Mouse (Mus musculus) stomach, embryonic 14.5 days (tissue): ENCODE data around the gene Apoa1. TPM values are rescaled to one million over a fixed set of nuclear protein-coding genes. Genes with fewer than 3 reads are reported as not detected.

Experiments
- ATAC-seq: fragments of 200-750 bp; cut with Nextera tagmentation; 2 replicates; pipeline ENCODE4 v1.8.0; 2017; ENCODE audit warnings: low read depth, moderate TSS enrichment; ENCODE audit not compliant: insufficient number of reproducible peaks, insufficient read depth, low FRiP score
- H3K27ac ChIP-seq: fragments of 300-500 bp; sonication (generic); 2 replicates; pipeline ENCODE4 v1.5.1; 2014; ENCODE audit warnings: mild to moderate bottlenecking, low read length, moderate library complexity, mixed read lengths
- H3K27me3 ChIP-seq: fragments of 300-500 bp; sonication (generic); 2 replicates; pipeline ENCODE4 v1.6.1; 2014; ENCODE audit warnings: low read length, control low read depth, mixed read lengths; ENCODE audit not compliant: control insufficient read depth, insufficient read depth
- H3K36me3 ChIP-seq: fragments of 300-500 bp; sonication (generic); 2 replicates; pipeline ENCODE4 v1.6.1; 2014; ENCODE audit warnings: mild to moderate bottlenecking, control low read depth, low read length, moderate library complexity, mixed read lengths; ENCODE audit not compliant: control insufficient read depth, insufficient read depth
- H3K4me1 ChIP-seq: fragments of 300-500 bp; sonication (generic); 2 replicates; pipeline ENCODE4 v1.6.1; 2014; ENCODE audit warnings: low read length, control low read depth, mixed read lengths; ENCODE audit not compliant: control insufficient read depth, insufficient read depth
- H3K4me2 ChIP-seq: fragments of 300-500 bp; sonication (generic); replicated peaks from 2 replicates; pipeline ENCODE4 v1.6.1; 2014; ENCODE audit warnings: low read depth, low read length, control low read depth
- H3K4me3 ChIP-seq: fragments of 300-500 bp; sonication (generic); 2 replicates; pipeline ENCODE4 v1.5.1; 2014; ENCODE audit warnings: low read depth, low read length, control low read depth
- H3K9ac ChIP-seq: fragments of 300-500 bp; sonication (generic); replicated peaks from 2 replicates; pipeline ENCODE4 v1.6.1; 2014; ENCODE audit warnings: low read depth, mild to moderate bottlenecking, control low read depth, low read length, moderate library complexity, mixed read lengths
- H3K9me3 ChIP-seq: fragments of 300-500 bp; sonication (generic); 2 replicates; pipeline ENCODE4 v1.6.1; 2016; ENCODE audit warnings: low read depth, low read length, control low read depth; ENCODE audit not compliant: control insufficient read depth
- WGBS: fragments of 180-500 bp; shearing (Covaris S2); extraction: QIAGEN DNeasy Blood & Tissue Kit; methylation state at CpG from one replicate; pipeline ENCODE4 v1.1.7; 2014; 5-methylcytosine and 5-hydroxymethylcytosine counted together
- polyA plus RNA-seq: library from polyadenylated mRNA; unstranded; fragments of >200 nt; fragmentation: Nextera tagmentation; extraction: Ambion mirVana; gene quantifications from 2 replicates; pipeline ENCODE4 v1.2.1, GENCODE M21; 2014

Gene Apoa1
- polyA plus RNA-seq, 1 experiment from 2014 or later: 70.2 TPM

DNA sequence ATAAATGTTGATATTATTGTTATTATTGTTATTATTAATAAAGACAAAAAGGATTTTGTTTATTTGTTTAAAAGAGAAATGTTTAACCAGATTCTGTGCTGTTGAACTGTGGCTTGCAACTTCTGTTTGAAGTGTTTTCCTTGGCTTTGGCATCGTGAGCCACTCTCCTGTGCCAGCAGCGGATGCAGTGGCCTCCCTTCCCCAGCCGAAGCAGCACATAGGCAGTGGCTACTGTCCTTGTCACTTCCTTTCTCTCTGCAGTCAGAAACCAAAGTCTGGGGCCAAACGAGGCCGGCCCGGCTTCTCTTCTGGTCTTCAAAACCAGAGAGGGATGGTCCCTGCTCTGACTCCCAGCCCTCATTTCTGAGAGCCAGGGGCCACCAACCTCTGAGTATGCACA lies 5.3 kb upstream of the Apoa1 start:
- Histone ChIP-seq H3K9me3 (no peaks in the 10 kb centered on the region), H3K27me3 (no peaks in the 10 kb centered on the region), H3K36me3 (peaks cover 24% of the 10 kb centered on the region; the same call in 1 of the 2 replicates), H3K4me2 (no peak overlapping the region), H3K9ac (no peak overlapping the region), H3K27ac (no peak overlapping the region), H3K4me3 (no peak overlapping the region), H3K4me1 (no peaks in the 10 kb centered on the region)
- no peak for ATAC-seq
- 84% methylated on average over 6 of the region's 6 CpGs for WGBS

DNA sequence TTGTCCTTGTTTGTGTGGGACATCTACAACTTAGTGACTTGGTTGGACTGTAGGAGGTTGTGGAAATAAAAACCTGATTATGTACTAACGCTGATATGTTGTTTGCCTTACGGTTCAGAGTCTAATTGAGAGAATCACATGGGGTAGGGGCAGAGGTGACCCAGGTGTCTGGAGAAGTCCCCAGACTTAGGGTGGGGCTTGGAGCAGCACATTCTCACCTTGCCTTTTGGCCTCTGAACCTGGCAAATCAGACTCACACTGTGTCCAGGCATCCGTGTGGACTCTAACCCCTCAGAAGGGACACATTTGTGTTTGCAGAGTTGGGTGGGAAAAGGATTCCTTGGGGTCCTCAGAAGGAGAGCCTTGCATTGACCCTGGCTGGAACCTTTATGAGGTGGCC lies 4.3 kb upstream of the Apoa1 start:
- 59% methylated on average over 3 of the region's 3 CpGs for WGBS
- Histone ChIP-seq H3K36me3 (peaks cover 24% of the 10 kb centered on the region; the same call in 1 of the 2 replicates), H3K27me3 (no peaks in the 10 kb centered on the region), H3K4me2 (no peak overlapping the region), H3K9me3 (no peaks in the 10 kb centered on the region), H3K9ac (no peak overlapping the region), H3K4me1 (no peaks in the 10 kb centered on the region), H3K27ac (no peak overlapping the region), H3K4me3 (no peak overlapping the region)
- ATAC-seq: no peak

DNA sequence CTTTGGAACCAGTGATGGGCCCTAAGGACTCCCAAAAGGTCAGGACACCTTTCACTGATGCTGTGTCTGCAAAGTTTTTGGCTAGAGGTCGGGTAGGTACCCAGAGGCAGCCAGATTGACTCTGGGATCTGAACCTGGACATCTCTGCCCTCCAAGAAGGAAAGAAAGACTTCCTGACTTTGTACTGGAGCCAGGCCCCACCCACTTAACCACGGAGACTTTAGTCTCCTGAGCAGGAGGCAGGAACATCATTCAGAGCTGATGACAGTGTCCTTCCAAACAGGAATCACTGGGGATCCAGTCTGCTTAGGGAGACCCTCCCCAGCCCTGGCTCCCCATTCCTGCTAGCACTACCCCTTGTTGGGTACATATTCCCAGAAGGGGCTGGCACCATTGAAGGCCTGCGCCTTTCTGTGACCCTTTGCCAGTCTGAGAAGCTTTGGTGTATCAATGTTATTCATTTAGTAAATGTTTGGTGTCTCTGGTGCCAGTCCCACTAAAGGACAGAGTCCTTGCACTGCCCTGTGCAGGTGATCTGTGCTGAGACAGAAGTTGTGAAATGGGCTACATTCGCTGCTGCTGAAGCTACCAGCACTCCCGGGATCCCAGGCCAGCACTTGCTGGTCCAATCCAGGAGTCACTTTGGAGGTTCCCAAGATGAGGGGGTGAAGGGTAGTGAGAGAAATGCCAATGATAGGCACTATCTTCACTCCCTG lies 3.3 kb upstream of the Apoa1 start:
- Histone ChIP-seq H3K9me3 (no peaks in the 10 kb centered on the region), H3K4me3 (no peak overlapping the region), H3K27me3 (no peaks in the 10 kb centered on the region), H3K9ac (no peak overlapping the region), H3K4me1 (peaks cover 3% of the 10 kb centered on the region; the same call in 1 of the 2 replicates), H3K36me3 (peaks cover 20% of the 10 kb centered on the region; the same call in 1 of the 2 replicates), H3K4me2 (no peak overlapping the region), H3K27ac (no peak overlapping the region)
- no peak for ATAC-seq
- WGBS: 59% methylated on average over 5 of the region's 5 CpGs

DNA sequence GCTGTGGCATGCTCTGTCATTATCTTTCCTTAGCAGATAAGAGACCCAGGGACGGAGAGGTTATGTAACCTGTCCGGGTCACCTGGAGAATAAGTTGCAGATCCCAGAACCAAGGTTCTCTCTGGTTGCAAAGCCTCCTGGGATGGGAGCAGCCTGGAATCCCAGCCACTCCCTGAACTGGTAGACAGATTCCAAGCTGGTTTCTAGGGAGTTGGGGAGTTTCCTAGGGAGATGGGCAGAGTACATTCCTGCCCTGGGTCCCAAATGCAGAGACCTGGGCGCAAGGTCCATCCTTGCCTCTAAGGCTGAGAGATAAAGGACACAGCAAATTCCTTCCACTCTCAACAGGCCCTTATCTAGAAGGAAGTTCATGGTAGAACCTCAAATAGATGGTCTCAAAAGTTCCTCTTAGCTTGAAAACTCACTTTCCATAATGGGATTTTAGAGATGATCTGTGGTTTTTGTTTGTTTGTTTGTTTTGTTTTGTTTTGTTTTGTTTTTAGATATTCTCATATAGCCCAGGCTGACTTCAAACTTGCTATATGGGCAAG lies 1.2 kb upstream of the Apoa1 start:
- H3K9ac ChIP-seq: no peak overlapping the region
- H3K4me3 ChIP-seq: no peak overlapping the region
- WGBS: 79% methylated on average over 3 of the region's 3 CpGs
- H3K27ac ChIP-seq: no peak overlapping the region
- no peaks in the 10 kb centered on the region for H3K27me3 ChIP-seq
- H3K9me3 ChIP-seq: no peaks in the 10 kb centered on the region
- ATAC-seq: no peak
- H3K4me1 ChIP-seq: peaks cover 6% of the 10 kb centered on the region; the same call in 1 of the 2 replicates
- peaks cover 6% of the 10 kb centered on the region; the same call in 1 of the 2 replicates for H3K36me3 ChIP-seq
- H3K4me2 ChIP-seq: no peak overlapping the region

DNA sequence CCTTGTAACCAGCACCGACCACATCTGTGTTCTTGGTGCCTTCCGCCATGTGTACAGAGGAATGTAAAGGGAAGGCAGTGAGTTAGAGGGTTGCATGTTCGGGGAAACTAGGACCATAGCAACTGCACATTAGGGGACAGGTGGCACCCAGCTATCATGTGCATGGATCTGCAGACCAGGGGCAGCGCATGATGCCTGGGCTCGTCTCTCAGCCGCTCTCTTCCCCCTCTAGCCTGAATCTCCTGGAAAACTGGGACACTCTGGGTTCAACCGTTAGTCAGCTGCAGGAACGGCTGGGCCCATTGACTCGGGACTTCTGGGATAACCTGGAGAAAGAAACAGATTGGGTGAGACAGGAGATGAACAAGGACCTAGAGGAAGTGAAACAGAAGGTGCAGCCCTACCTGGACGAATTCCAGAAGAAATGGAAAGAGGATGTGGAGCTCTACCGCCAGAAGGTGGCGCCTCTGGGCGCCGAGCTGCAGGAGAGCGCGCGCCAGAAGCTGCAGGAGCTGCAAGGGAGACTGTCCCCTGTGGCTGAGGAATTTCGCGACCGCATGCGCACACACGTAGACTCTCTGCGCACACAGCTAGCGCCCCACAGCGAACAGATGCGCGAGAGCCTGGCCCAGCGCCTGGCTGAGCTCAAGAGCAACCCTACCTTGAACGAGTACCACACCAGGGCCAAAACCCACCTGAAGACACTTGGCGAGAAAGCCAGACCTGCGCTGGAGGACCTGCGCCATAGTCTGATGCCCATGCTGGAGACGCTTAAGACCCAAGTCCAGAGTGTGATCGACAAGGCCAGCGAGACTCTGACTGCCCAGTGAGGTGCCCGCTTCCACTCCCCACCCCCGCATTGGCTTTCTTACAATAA lies 1.4 kb downstream of the Apoa1 start:
- Histone ChIP-seq H3K4me3 (peak overlapping the region; percentile 39), H3K9ac (no peak overlapping the region; the same call in 1 of the 2 replicates), H3K4me2 (peak overlapping the region; percentile 87), H3K4me1 (peaks cover 6% of the 10 kb centered on the region; the same call in 1 of the 2 replicates), H3K9me3 (no peaks in the 10 kb centered on the region), H3K27me3 (no peaks in the 10 kb centered on the region), H3K36me3 (no peaks in the 10 kb centered on the region), H3K27ac (no peak overlapping the region)
- WGBS: 16% methylated on average over 37 of the region's 37 CpGs
- peak; percentile 87 for ATAC-seq

DNA sequence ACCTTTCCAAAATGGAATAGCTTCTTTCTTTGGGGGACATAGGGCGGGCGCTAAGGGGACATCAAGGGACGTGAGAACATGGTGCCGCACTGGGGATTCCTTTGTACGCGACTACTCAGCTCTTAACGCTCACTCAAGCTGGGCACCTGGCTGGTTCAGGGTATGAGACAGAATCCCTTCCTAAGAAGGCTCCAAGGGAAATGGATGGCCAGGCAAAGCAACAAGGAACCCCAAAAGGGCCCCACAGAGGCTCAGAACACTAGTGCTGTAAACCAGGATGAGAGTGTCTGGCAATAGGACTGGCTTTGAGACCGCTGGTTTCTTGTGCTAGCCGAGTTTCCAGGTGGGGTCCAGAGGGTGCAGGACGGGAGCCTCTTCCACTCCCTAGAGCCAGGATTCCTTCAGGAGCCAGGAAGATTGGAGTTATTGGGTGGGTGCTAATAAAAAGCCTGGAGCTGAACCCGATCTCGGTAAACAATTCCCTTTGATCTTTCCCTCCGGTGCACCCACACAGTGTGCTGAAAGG lies 2.1 kb downstream of the Apoa1 start:
- Histone ChIP-seq H3K4me2 (peak overlapping the region; percentile 87), H3K9ac (no peak overlapping the region; the same call in 1 of the 2 replicates), H3K27me3 (no peaks in the 10 kb centered on the region), H3K36me3 (no peaks in the 10 kb centered on the region), H3K9me3 (no peaks in the 10 kb centered on the region), H3K4me3 (peak overlapping the region; percentile 39), H3K4me1 (peaks cover 6% of the 10 kb centered on the region; the same call in 1 of the 2 replicates), H3K27ac (no peak overlapping the region)
- no peak for ATAC-seq
- 16% methylated on average over 13 of the region's 13 CpGs for WGBS

DNA sequence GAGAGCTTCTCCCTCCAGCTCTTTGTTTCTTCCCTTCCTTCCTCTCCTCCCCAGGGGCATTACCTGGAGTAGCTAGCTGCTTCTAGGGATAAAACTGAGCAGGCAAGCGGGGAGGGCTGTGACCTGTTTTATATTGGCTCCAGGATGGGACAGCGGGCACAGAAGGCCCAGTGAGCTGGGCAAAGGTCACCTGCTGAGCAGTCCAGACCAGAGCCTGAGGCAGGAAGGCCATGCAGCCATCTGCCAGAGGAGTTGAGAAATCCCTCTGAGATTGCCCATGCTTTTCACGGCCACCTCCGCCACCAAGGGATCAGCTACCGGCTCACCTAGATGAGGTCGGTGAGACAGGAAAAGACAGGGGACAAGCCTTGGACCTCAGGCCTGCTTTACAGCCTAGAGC lies 6.8 kb downstream of the Apoa1 start:
- Histone ChIP-seq H3K4me3 (no peak overlapping the region), H3K4me1 (peaks cover 3% of the 10 kb centered on the region; the same call in 1 of the 2 replicates), H3K9me3 (no peaks in the 10 kb centered on the region), H3K27me3 (no peaks in the 10 kb centered on the region), H3K27ac (no peak overlapping the region), H3K36me3 (no peaks in the 10 kb centered on the region), H3K4me2 (no peak overlapping the region), H3K9ac (no peak overlapping the region)
- ATAC-seq: no peak
- 79% methylated on average over 6 of the region's 6 CpGs for WGBS

DNA sequence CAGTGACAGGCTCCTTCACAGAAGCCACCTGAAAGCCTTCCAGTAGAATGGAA lies 7.0 kb downstream of the Apoa1 start, which contains the start of gene Apoc3:
Gene Apoc3 (minus strand): TSS at position 41 of the 53 bp plus-strand sequence.
- Histone ChIP-seq H3K4me1 (peaks cover 1% of the 10 kb centered on the region; the same call in 1 of the 2 replicates), H3K36me3 (no peaks in the 10 kb centered on the region), H3K9me3 (no peaks in the 10 kb centered on the region), H3K27ac (no peak within 1 kb of the TSS), H3K27me3 (no peaks in the 10 kb centered on the region), H3K4me2 (no peak within 1 kb of the TSS), H3K4me3 (no peak within 1 kb of the TSS), H3K9ac (no peak within 1 kb of the TSS)
- ATAC-seq: no peak
